Mouse (Mus musculus) fat pad, adult 2 months (tissue): ENCODE data around the gene Mpv17l2.

Source experiments
- DNase-seq: peaks from one replicate; pipeline ENCODE4 v3.0.0-alpha.2; 2011; ENCODE audit warnings: low read depth, low spot score; ENCODE audit errors: extremely low read depth

Gene Mpv17l2

DNA sequence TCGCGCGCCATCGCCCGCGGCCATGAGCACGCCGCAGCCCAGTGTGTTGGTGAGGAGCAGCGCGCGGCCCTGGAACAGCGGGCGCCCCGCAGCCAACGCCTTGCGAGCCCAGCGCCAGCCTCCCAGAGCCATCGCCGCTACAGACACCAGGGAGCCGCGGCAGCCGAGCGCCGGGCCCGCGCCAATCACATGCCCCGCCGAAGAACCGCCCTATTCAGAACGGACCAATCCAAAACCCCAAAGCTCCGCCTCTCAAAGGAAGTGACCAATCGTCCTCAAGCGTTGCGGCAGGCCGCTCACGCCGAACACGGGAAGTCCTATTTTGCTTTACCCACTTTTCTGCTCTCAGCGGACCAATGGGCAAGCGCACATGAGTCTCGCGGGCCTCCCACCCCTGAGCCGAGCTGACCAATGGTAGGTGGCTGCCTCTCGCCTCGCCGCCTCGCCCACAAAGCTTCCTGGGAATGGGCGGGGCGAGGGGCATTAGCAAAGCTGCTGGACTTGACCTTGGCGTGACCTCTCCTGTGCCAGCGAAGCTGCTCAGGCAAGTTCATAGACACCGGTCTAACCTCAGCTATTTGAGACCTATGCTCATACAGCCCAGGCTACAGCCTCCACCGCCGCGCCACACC, at the start of gene Mpv17l2:
Gene Mpv17l2 (minus strand): TSS at position 172 of the 632 bp plus-strand sequence.
- DNase-seq, result peak; percentile 86

DNA sequence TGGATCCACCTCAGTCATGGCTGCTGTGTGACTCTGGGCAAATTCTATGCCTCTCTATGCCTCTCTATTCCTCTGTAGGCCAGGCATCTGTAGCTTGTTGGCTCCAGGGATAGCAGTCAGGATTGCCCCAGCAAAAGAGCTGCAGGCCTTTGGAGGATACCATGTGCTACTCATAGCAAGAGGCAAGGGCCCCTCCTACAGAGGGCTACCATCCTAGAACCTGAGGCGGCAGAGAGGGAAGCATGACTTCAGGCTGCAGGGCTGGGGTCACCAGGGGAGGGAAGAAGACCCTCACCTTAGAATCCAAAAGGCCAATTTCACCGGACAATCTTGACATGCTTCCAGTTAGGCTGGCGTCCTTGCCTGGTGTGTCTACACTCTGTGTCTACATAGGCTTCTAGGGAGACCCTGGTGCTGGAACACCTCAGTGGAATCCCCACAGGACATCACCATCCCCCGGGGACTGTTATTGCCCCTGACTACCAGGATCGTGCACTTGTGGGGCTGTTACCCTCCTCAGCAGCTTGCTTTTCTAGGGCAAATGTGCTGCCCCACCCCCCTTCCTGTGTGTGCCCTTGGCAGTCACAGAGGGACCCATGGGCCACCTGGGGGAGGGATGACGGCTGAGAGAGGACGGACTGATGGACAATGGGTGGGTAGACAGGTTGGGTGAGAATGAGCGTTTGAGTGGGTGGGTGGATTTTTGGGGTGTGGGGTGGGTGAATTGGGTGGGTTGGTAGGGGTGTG, 48.4 kb upstream of the Mpv17l2 start:
- DNase-seq, result no peak

DNA sequence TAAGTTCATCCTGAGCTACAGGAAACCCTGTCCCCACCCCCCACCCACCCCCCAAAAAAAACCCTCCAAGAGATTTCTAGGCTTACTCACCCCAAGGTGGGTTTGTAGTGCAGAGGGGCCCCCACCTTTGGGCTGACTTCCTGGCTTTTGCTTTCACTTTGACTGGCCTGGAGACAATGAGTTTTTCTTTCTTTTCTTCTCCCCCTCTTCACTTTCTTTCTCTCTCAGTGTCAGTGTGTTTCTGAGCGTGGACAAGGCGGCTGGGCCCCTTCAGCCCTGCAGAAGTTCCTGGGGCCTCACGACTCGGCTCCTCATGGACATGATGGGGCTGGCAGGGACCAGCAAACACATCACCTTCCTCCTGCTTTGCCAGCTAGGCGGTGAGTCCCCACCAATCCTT, 47.5 kb upstream of the Mpv17l2 start, which contains the start of gene Il12rb1:
Gene Il12rb1 (plus strand): TSS at position 211 of the 400 bp plus-strand sequence.
- DNase-seq, result no peak

DNA sequence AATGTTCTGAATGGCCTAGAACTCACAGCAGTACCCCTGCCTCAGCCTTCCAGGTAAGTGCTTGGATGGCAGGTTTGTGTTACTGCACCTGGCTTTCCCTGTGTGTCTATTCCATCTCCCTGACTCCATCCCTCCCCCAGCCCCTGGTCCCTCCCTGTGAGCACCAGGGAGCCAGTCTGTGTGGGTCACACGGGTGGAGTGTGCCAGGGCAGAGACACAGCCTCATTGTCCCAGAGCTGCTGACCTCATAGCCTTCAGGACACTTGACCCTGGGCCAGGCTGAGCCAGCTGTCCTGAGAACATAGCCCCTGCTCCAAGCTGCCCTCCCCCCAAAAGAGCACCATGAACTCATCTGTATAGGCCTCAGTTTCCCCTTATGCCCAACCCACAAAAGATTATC, 46.6 kb upstream of the Mpv17l2 start:
- no peak for DNase-seq

DNA sequence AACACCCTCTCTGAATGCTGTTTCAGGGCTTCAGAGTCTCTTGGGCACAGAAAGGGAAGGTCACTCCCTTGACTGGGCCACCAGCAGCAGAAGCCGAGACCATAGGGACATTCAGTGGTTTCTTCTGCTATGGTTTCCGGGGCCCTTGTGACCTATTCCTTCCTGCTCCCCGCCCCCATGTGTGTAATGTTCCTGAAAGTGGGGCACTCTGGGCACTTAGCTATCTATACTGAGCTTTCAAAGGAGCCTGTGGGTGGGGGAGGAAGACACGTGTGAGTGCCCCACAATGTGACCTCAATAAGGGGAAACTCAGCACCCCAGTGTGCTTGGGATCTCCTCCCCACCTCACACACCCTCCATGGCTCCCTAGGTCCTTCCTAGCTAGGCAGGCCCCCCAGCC, 45.8 kb upstream of the Mpv17l2 start:
- no peak for DNase-seq

DNA sequence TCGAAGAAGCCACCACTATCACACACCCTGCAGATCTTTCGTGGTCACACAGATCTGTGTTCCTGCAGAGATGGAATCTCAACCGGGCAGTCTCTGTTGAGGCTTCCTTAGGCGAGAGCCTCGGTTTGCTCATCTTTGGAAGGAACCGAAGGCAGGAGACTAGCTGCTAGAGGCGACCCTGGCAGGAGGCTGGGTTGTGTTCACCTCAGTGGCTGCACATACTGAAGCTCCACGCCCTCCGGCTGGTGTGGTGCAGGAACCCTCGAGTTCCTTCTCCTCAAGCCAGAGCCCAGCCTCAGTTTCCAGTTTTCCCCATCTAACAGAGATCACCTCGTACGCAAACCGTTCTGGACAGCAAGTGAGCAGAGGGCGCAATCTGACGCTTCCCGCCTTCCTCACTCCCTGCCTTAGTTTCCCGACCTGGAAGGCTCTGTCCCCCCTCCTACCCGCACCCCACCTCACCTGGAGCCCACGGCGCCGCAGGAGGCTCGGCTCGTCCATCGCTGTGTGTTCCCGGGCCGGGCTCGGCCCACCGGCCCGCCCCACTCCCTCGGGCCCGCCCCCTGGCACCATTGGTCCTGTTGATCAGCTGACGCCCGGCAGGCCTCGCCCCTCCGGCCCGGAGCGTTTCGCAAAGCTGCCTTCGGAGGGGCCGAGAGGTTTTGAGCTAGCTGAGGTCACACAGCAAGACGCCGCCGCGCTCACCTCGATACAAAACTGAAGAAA, 43.9 kb upstream of the Mpv17l2 start, which contains the start of gene Mast3:
Gene Mast3 (minus strand): TSS at position 574 of the 726 bp plus-strand sequence.
- DNase-seq, result no peak

DNA sequence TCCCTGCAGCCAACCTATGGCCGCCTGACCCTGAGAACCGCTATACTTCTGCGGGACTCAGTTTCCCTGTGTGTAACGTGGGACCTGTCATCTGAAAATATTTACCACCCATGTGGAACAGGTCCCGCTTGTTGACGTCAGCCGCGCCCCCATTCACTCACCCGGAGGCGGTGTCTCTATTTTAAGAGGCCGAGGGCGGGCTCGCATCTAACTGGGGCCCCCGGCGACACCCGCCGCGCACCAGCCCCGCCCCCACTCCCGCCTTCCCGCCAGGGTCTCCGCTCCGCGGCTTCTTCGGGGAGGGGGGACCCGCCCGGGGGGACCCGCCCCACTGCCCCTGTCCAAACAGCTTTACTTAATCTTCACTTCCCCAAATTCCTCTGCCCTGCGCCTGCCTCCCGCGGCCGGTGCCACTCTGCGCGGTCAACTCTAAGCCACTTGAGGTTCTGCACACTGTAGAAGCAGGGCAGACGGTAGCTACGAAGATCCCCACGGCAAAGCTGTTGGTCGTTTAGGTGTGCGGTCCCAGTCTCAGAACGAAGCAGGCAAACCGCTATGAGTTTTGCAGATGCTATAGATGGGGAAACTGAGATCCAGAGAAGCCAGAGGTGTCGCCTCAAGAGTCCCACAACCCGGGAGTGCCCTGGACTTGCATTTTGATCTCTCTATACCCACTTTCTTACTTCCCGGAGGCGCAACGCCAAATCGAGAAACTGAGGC, 43.2 kb upstream of the Mpv17l2 start:
- no peak for DNase-seq

DNA sequence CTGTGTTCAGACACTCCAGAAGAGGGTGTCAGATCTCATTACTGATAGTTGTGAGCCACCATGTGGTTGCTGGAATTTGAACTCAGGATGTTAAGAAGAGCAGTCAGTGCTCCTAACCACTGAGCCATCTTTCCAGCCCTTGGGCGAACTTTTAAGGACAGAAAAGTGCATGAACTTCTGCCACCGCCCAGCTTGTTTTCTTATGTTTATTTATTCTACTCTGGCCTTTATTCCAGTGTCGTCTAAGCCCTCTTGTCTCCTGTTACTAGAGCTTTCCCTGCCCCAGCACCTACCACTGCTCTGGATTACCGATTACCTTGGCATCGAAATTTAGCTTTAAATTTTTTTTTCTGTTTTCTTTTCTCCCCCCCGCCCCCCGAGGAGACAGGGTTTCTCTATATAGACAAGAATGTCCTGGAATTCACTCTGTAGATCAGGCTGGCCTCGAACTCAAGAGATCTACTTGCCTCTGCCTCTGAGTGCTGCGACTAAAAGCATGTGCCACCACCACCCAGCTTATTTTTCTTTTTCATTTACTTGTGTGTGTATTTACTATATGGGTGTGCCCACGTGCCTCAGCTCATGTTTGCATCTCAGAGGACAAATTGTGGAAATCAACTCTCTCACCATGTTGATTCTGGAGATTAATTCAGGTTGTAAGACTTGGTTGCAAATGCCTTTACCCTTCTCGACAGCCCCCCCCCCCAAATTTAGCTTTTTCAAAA, 42.2 kb upstream of the Mpv17l2 start:
- DNase-seq, result no peak

DNA sequence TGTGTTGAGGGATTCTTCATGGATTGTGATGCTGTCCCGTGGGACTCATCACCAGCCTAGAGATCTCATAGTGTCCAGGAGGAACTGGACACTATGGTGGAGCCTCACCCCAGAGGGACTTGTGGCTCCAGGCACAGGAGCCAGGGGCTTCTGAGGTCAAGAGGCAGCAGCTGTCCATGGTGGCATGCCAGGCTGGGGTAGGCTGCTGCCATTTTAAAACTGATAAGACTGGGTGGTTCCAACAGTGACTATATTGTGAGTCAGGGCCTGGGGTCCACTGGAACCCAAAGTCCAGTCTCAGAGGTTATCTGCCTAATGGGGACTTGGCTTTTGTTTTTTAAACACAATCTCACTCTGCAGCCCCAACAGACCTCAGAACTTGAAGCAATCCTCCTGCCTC, 41.1 kb upstream of the Mpv17l2 start:
- DNase-seq, result no peak

DNA sequence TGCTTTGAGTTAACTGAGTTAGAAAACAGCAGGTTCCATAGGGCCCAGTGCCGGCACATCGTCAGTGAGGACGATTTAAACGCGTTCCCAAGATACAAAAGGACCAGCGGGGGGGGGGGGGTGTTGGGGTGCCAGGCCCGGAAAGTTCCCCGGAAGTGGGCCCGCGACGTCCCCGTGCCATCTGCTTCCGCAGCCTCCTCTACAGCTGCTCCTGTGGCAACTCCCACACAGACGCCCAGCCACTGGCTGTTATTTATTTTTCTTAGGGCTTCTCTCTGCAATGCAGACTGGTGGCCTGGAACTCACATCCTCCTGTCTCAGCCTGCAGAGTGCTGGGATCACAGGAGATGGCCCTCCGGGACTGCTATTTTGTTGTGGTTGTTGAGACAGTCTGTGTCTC, 40.4 kb upstream of the Mpv17l2 start:
- DNase-seq, result no peak

DNA sequence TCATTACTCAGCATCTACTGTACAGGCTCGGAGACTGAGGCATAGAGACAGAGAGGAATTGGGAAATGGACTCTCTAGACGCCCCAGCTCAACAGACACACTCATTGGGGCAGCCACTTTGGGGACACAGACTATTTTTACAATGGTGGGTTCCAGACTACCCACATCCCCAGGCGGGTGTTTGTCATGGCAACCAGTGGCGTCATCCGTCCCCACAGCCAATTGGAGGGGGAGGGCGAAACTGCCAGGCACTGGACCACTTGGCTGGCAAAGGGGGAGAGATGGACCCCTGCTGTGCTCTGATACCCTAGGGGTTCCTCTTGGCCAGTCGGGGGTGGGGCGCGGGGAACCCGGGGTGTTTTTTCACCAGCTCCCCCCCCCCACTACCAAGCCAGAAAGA, 39.9 kb upstream of the Mpv17l2 start:
- no peak for DNase-seq

DNA sequence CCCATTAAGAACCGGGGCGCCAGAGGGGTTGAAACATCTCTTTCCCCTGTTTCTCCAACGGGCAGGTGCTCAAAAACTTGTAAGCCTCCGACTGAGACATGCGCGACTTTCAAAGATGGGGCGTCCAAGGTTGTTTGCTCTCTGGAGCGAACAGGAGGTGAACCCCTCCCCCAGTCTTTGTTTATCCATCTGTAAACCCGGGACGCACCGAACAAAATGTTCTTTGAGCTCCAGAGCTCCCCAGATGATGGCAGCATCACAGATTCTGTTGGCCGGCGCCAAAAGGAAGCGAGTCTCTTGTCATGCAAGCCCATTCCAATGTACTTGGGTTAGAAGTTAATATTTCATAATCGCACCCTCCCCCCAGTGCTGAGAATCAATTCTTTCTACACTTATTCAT, 37.5 kb upstream of the Mpv17l2 start:
- DNase-seq, result no peak

DNA sequence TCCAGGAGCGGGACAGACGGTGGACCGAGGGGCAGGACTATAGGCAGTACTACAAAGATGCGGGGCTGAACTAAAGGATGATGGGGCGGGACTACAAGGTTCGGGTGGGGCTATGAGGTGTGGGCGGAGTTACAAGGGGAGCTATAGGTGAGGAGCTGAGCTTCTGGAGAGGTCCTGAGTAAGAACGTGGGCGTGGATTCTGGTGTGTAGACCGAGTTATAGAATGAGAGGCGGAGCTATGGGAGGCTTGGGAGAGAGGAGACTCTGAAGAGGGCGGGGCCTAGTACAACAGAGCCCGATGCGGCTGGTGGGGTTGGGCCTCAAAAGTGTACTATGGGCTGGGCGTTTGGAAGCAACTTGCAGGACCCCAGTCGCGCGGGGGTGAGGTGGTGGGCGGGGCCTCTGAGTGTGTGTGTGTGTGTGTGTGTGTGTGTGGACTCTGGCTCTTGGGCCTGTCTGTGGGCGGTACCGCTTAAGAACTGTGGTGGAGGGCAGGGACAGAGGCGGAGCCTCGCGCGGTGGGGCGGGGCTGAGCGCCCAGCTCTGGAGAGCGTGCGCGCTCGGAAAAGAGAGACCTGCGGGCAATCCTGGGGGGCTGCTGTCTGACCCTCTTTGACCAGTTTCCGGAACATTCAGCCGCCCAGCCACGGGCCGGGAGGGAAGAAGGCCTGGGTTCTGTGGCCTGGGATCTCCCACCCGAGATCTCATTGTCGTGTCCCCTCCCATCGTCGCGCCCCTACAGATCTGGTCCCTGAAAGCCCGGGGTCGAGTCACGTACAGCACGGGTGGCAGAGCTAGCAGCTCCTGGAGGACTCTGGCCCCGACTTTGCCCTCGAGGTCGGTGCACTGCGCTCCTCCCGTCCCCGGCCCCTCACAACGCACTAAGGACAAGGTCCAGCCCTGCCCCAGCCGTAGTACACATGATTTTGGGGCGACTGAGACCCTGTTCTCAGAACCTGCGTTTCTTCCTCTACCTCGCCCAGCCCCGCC, 36.6 kb upstream of the Mpv17l2 start:
- peak; percentile 97 for DNase-seq

DNA sequence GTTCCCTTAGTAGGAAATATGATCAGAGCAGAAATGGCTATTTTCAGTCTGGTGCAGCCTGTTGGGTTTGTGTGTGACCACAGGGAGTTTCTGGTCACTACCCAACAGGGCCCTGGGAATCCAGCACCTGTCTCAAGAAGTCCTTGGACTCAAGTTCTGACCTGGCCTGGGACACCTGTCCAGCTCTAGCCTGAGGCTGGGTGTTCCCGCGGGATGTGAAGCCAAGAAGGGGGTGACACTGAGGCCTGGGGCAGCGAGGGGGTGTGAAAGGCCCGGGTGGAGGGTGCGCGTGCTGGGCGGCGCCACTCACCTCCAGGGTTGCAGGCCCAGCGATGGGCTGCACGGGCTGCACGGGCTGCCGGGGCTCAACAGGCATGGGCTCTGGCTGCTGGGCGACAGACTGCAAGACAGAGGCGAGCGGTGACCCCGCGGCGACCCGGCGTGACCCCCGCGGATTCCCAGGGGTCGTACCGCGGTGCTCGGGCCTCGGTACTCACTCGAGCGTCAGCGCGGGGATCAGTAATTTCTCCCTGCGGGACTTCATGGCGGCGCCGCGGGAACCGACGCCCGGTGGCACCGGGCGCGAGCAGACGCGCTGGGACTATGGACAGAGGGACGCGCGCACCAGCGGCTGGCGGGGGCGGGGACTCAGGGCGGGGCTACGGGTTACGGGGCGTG, 35.8 kb upstream of the Mpv17l2 start:
- DNase-seq, result no peak

DNA sequence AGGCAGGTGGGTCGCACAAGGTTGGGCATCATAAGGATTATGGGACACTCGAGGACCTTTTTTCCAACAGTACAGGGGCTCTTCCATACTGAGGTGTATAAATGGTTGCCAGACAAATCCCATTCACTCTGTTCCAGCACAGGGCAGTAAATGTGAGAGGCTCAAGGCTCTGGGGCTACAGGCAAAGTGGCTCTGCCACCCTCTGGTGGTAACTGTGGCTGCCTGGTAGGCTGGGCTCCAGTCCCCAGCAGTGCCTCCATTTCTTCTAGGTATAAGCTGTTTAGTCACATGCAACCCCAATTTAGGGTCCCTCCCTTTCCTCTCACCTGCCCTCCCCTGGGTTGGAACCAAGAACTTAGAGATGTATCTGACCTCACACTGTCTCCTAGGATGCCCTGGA, 34.6 kb upstream of the Mpv17l2 start:
- DNase-seq, result no peak

DNA sequence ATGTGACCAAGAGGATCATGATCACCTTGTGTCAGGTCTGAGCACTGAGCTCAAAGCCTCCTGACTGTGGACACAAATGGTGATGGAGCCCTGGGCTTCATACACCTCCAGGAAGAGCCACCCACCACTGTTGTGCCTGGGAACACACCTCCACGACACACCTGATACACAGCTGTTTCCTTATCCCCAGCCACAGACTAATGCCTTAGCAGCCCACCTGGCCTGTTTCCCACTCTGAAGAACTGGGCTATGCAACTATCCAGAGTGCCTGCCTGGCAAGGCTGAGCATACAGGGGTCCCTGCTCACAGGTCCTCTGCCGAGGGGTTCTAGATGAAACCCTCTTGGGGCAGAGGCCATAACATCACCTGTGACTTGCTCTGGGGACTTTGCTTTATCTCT, 33.5 kb upstream of the Mpv17l2 start:
- no peak for DNase-seq

DNA sequence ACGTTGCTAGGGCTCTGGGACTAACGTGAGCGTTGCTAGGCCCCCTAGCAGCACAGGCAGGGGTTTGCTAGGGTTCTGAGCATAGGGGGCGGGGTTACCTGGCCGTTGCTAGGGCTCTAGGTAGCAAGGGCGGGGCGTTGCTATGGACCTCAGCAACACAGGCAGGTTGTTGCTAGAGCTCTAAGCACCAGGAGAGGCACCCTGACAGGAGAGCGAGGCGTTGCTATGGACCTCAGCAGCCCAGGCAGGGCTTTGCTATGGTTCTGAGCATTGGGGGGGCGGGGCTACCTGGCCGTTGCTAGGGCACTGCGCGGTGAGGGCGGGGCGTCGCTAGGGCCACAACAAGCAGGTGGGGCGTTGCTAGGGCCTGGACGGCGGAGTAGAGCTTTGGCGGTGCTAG, 32.0 kb upstream of the Mpv17l2 start:
- no peak for DNase-seq

DNA sequence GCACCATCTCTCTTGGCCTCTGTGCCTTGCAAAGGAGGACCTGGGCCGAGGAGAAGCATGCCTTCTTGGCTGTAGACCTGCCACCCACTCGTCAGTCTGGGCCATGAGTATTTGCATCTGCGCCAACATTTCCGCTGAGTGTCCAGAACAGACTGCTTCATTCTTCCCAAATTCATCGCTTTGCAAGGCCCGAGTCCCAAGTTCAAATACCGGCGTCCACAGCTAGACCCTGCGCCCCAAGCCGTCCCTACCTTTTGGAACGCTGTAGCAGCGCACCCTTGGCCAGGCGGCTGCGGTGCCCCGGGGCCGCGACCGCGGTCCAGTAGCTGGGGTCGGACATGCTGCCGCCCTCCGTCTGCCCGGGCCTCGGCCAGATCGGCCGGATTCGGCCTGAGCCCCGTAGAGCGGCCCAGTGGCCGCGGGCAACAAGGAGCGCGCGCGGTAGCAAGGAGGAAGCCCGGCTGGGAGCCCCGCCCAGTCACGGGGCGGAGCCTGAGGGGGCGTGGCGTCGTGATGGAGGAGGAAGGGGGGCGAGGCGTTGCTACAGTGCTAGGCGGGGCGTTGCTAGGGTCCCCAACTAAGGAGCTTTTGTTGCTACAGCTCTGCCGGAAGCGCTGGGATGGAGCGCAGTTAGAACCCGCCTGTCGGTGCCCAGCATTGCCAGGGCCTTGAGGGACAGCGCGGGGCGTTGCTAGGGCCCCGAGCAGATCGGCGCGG, 31.4 kb upstream of the Mpv17l2 start:
- DNase-seq, result no peak
